Mouse (Mus musculus): ENCODE data around the gene Saxo1. TPM values are rescaled to one million over a fixed set of nuclear protein-coding genes. Genes with fewer than 3 reads are reported as not detected.

Gene Saxo1
- total and polyA plus RNA-seq, 2 experiments from 2014 or later: not detected

DNA sequence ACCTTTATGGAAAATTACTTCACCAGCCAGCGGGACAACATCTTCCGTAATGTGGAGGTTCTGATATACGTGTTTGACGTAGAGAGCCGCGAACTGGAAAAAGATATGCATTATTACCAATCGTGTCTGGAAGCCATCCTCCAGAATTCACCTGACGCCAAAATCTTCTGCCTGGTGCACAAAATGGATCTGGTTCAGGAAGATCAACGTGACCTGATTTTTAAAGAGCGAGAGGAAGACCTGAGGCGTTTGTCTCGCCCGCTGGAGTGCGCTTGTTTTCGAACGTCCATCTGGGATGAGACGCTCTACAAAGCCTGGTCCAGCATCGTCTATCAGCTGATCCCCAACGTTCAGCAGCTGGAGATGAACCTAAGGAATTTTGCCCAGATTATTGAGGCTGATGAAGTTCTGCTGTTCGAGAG lies 18.0 kb upstream of the Saxo1 start:
- WGBS: 0% methylated on average over 20 of the region's 20 CpGs
- peak; percentile 11 for DNase-seq (ENCODE audit: low spot score)
- peak overlapping the region; percentile 77 for H3K4me3 ChIP-seq (ENCODE audit: low read depth, low read length)
- no peaks in the 10 kb centered on the region for H3K27me3 ChIP-seq (ENCODE audit: control insufficient read depth, insufficient read depth, low read length)
- TF ChIP-seq EP300 (IDR thresholded peaks at IDR 0.05; ENCODE audit: low read depth) (no peak), CTCF (IDR thresholded peaks at IDR 0.05; ENCODE audit: low read depth) (no peak)
- ATAC-seq (ENCODE audit: insufficient read depth, low read depth): no peak; the same call in 1 of the 2 replicates
- H3K27ac ChIP-seq (ENCODE audit: low read depth): peak overlapping the region; percentile 93
- no peaks in the 10 kb centered on the region for H3K9me3 ChIP-seq (replicated peaks; ENCODE audit: control insufficient read depth, low read length)
- H3K9ac ChIP-seq (replicated peaks; ENCODE audit: low read depth, low read length): peak overlapping the region; percentile 85
- peaks cover 19% of the 10 kb centered on the region for H3K4me1 ChIP-seq (ENCODE audit: control insufficient read depth, insufficient read depth)
- 0 out of 2 replicates have a peak, but pooled peaks cover 7% of the 10 kb centered on the region for H3K36me3 ChIP-seq (replicated peaks; ENCODE audit: control insufficient read depth, insufficient read depth, low read length)
- peak overlapping the region; percentile 75 for H3K4me2 ChIP-seq (ENCODE audit: low read depth, low read length)

- Histone ChIP-seq H3K9ac (replicated peaks; ENCODE audit: low read depth, low read length) (peak within 1 kb of the TSS; percentile 85), H3K4me1 (ENCODE audit: control insufficient read depth, insufficient read depth) (peaks cover 19% of the 10 kb centered on the region), H3K27me3 (ENCODE audit: control insufficient read depth, insufficient read depth, low read length) (no peaks in the 10 kb centered on the region), H3K4me3 (ENCODE audit: low read depth, low read length) (peak within 1 kb of the TSS; percentile 77), H3K4me2 (ENCODE audit: low read depth, low read length) (peak within 1 kb of the TSS; percentile 75), H3K27ac (ENCODE audit: low read depth) (peak within 1 kb of the TSS; percentile 93), H3K36me3 (replicated peaks; ENCODE audit: control insufficient read depth, insufficient read depth, low read length) (0 out of 2 replicates have a peak, but pooled peaks cover 7% of the 10 kb centered on the region), H3K9me3 (replicated peaks; ENCODE audit: control insufficient read depth, low read length) (no peaks in the 10 kb centered on the region)
- ATAC-seq (ENCODE audit: insufficient read depth, low read depth): peak; percentile 98
- under 1% methylated on average over 53 of the region's 53 CpGs for WGBS
- TF ChIP-seq CTCF (IDR thresholded peaks at IDR 0.05; ENCODE audit: low read depth): peak; percentile 76
- peak; percentile 100 for TF ChIP-seq EP300 (IDR thresholded peaks at IDR 0.05; ENCODE audit: low read depth)
- peak; percentile 90 for DNase-seq (ENCODE audit: low spot score)
These were observed 17.3 kb upstream of the Saxo1 start, which contains the start of gene Rraga for GRCm38 (mm10) chr4:86575283-86575983. Gene Rraga (plus strand): TSS chr4:86575668.

DNA sequence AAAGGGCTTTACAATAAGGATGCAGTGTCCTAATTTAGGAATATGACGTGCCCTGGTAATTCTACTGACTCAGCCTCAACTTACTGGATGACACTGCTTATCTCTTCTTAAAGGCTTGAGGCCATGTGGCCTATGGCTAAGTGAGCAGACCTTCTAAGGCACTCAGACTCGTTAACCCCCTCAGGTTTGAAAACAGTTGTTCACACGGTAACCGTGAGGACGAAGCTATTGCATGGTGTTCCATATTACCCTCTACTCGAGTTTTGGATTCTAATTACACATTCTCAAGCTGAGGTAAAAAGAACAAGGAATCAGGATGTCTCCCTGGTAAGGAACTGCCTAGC lies 16.8 kb upstream of the Saxo1 start:
- peaks cover 19% of the 10 kb centered on the region for H3K4me1 ChIP-seq (ENCODE audit: control insufficient read depth, insufficient read depth)
- 0 out of 2 replicates have a peak, but pooled peaks cover 7% of the 10 kb centered on the region for H3K36me3 ChIP-seq (replicated peaks; ENCODE audit: control insufficient read depth, insufficient read depth, low read length)
- H3K27ac ChIP-seq (ENCODE audit: low read depth): peak overlapping the region; percentile 93
- no peaks in the 10 kb centered on the region for H3K27me3 ChIP-seq (ENCODE audit: control insufficient read depth, insufficient read depth, low read length)
- ATAC-seq (ENCODE audit: insufficient read depth, low read depth) (no peak), DNase-seq (ENCODE audit: low spot score) (no peak)
- WGBS: 14% methylated on average over 6 of the region's 6 CpGs
- H3K4me3 ChIP-seq (ENCODE audit: low read depth, low read length): peak overlapping the region; percentile 77
- TF ChIP-seq EP300 (IDR thresholded peaks at IDR 0.05; ENCODE audit: low read depth) (no peak), CTCF (IDR thresholded peaks at IDR 0.05; ENCODE audit: low read depth) (no peak)
- no peaks in the 10 kb centered on the region for H3K9me3 ChIP-seq (replicated peaks; ENCODE audit: control insufficient read depth, low read length)
- peak overlapping the region; percentile 85 for H3K9ac ChIP-seq (replicated peaks; ENCODE audit: low read depth, low read length)
- peak overlapping the region; percentile 75 for H3K4me2 ChIP-seq (ENCODE audit: low read depth, low read length)

DNA sequence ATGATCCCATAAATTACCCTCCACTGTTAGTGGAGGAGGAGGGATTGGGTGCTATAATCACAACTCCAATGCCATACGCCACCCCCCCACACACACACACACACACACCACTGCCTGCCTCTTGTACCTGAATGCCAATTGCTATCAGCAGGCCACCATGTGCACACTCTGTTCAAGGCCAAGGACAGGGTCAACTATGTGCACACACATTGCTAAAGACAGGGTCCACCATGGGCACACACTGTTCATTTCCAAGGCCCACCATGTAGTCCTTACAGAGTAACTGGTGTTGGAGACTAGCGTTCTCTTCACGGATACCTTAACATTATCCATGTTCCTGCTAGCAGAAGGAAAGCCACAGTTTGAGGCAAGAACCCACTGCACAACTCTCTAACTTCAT lies 2.9 kb upstream of the Saxo1 start:
- ATAC-seq (ENCODE audit: insufficient read depth, low read depth): no peak

GRCm38 (mm10) chr4:86559006-86559405 lies 878 bp upstream of the Saxo1 start:
- TF ChIP-seq CTCF (IDR thresholded peaks at IDR 0.05; ENCODE audit: low read depth) (no peak), EP300 (IDR thresholded peaks at IDR 0.05; ENCODE audit: low read depth) (no peak)
- no peaks in the 10 kb centered on the region for H3K36me3 ChIP-seq (replicated peaks; ENCODE audit: control insufficient read depth, insufficient read depth, low read length)
- ATAC-seq (ENCODE audit: insufficient read depth, low read depth) (no peak), DNase-seq (ENCODE audit: low spot score) (no peak)
- H3K9ac ChIP-seq (replicated peaks; ENCODE audit: low read depth, low read length): no peak overlapping the region
- WGBS: 59% methylated on average over 4 of the region's 4 CpGs
- no peaks in the 10 kb centered on the region for H3K9me3 ChIP-seq (replicated peaks; ENCODE audit: control insufficient read depth, low read length)
- H3K4me3 ChIP-seq (ENCODE audit: low read depth, low read length): no peak overlapping the region
- no peaks in the 10 kb centered on the region for H3K27me3 ChIP-seq (ENCODE audit: control insufficient read depth, insufficient read depth, low read length)
- no peaks in the 10 kb centered on the region for H3K4me1 ChIP-seq (ENCODE audit: control insufficient read depth, insufficient read depth)
- H3K27ac ChIP-seq (ENCODE audit: low read depth): no peak overlapping the region
- no peak overlapping the region for H3K4me2 ChIP-seq (ENCODE audit: low read depth, low read length)

More for the DNA sequence above, 2.9 kb upstream of the Saxo1 start:
- H3K9ac ChIP-seq (replicated peaks; ENCODE audit: low read depth, low read length): no peak overlapping the region
- no peaks in the 10 kb centered on the region for H3K9me3 ChIP-seq (replicated peaks; ENCODE audit: control insufficient read depth, low read length)
- H3K27ac ChIP-seq (ENCODE audit: low read depth): no peak overlapping the region
- no peak overlapping the region for H3K4me3 ChIP-seq (ENCODE audit: low read depth, low read length)
- no peaks in the 10 kb centered on the region for H3K27me3 ChIP-seq (ENCODE audit: control insufficient read depth, insufficient read depth, low read length)
- DNase-seq (ENCODE audit: low spot score): no peak
- H3K4me1 ChIP-seq (ENCODE audit: control insufficient read depth, insufficient read depth): no peaks in the 10 kb centered on the region
- TF ChIP-seq CTCF (IDR thresholded peaks at IDR 0.05; ENCODE audit: low read depth) (no peak), EP300 (IDR thresholded peaks at IDR 0.05; ENCODE audit: low read depth) (no peak)
- H3K36me3 ChIP-seq (replicated peaks; ENCODE audit: control insufficient read depth, insufficient read depth, low read length): no peaks in the 10 kb centered on the region
- no peak overlapping the region for H3K4me2 ChIP-seq (ENCODE audit: low read depth, low read length)
- 91% methylated on average over 3 of the region's 3 CpGs for WGBS
